Mouse (Mus musculus) neural tube, embryonic 13.5 days (tissue): ENCODE measurements around the gene Arl10. TPM values are rescaled to one million over a fixed set of nuclear protein-coding genes. Genes with fewer than 3 reads are reported as not detected.

Source experiments
- ATAC-seq: fragments of 200-750 bp; cut with Nextera tagmentation; 2 replicates; pipeline ENCODE4 v1.8.0; 2017; ENCODE audit warnings: low read depth, mild to moderate bottlenecking, moderate TSS enrichment, moderate library complexity
- H3K27ac ChIP-seq: fragments of 300-500 bp; sonication (generic); replicated peaks from 2 replicates; pipeline ENCODE4 v1.5.1; 2015; ENCODE audit warnings: moderate library complexity, mild to moderate bottlenecking, inconsistent platforms
- H3K27me3 ChIP-seq: fragments of 300-500 bp; sonication (generic); 2 replicates; pipeline ENCODE4 v1.6.1; 2015; ENCODE audit warnings: mild to moderate bottlenecking, inconsistent platforms
- H3K36me3 ChIP-seq: fragments of 300-500 bp; sonication (generic); 2 replicates; pipeline ENCODE4 v1.6.1; 2015; ENCODE audit warnings: mild to moderate bottlenecking, inconsistent platforms
- H3K4me1 ChIP-seq: fragments of 300-500 bp; sonication (generic); replicated peaks from 2 replicates; pipeline ENCODE4 v1.6.1; 2015; ENCODE audit warnings: inconsistent platforms
- H3K4me2 ChIP-seq: fragments of 300-500 bp; sonication (generic); 2 replicates; pipeline ENCODE4 v1.6.1; 2015; ENCODE audit warnings: inconsistent platforms, mild to moderate bottlenecking, moderate library complexity
- H3K4me3 ChIP-seq: fragments of 300-500 bp; sonication (generic); 2 replicates; pipeline ENCODE4 v1.5.1; 2015; ENCODE audit warnings: mild to moderate bottlenecking, inconsistent platforms
- H3K9ac ChIP-seq: fragments of 300-500 bp; sonication (generic); 2 replicates; pipeline ENCODE4 v1.6.1; 2015; ENCODE audit warnings: moderate library complexity, mild to moderate bottlenecking, inconsistent platforms
- H3K9me3 ChIP-seq: fragments of 300-500 bp; sonication (generic); 2 replicates; pipeline ENCODE4 v1.6.1; 2016; ENCODE audit warnings: inconsistent platforms
- WGBS: fragments of 180-500 bp; shearing (Covaris S2); methylation state at CpG from one replicate; pipeline ENCODE4 v1.1.7; 2015; 5-methylcytosine and 5-hydroxymethylcytosine counted together
- microRNA-seq: library from miRNA; unstranded; fragments of <30 nt; microRNA quantifications from one replicate; pipeline ENCODE4, GENCODE M21; 2016
- polyA plus RNA-seq: library from polyadenylated mRNA; unstranded; fragments of >200 nt; fragmentation: Nextera tagmentation; extraction: Ambion mirVana; gene quantifications from 2 replicates; pipeline ENCODE4 v1.2.1, GENCODE M21; 2015

Gene Arl10
- polyA plus RNA-seq, 1 experiment from 2014 or later = 65.8 TPM

DNA sequence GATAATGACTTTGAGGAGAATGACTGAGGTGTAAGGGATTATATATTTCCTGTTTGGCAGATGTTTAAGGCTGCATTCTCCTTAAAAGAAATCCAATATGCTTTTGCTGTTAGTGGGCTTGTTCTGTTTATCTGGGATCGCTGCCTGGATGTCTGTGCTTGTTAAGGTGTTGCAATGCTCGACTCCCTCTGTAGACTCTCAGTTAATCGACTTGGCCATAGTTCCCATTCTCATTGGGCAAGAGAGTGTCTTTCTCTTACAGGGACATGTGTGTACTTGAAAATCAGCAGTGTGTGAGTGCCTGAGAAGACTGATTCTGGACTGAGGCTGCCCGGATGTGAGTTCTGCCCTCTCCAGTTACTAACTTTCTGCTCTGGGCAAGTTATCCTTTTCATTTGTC, 54.3 kb downstream of the Arl10 start:
- 90% methylated on average over 4 of the region's 4 CpGs for WGBS
- peaks cover 14% of the 10 kb centered on the region for H3K4me1 ChIP-seq
- ATAC-seq = no peak

More for the DNA sequence above, 54.3 kb downstream of the Arl10 start:
- Histone ChIP-seq H3K4me2 (no peak overlapping the region), H3K27ac (no peak overlapping the region), H3K9me3 (no peaks in the 10 kb centered on the region), H3K27me3 (no peaks in the 10 kb centered on the region), H3K4me3 (no peak overlapping the region), H3K36me3 (peaks cover 17% of the 10 kb centered on the region), H3K9ac (no peak overlapping the region)

Small RNA genes lying within 50 kb of the gene (microRNA-seq; reads per million reads assigned to microRNA genes)
- not detected for gene Gm24195

Other genes starting within 250 kb of the Arl10 start
- gene Cplx2, start 203.7 kb upstream of the Arl10 start, polyA plus RNA-seq = 13.8 and 14.7 TPM in 2 replicates
- gene Thoc3, start 106.2 kb upstream of the Arl10 start, polyA plus RNA-seq = 89.6 and 94.1 TPM in 2 replicates
- gene Simc1, start 71.2 kb upstream of the Arl10 start, polyA plus RNA-seq = 17.7 and 20.3 TPM in 2 replicates
- gene 4833439L19Rik, start 9.6 kb upstream of the Arl10 start, polyA plus RNA-seq = 246 and 252 TPM in 2 replicates
- gene Nop16, start 15.1 kb downstream of the Arl10 start, polyA plus RNA-seq = 56.0 and 67.5 TPM in 2 replicates
- gene Higd2a, start 15.2 kb downstream of the Arl10 start, polyA plus RNA-seq = 216 and 245 TPM in 2 replicates
- gene Cltb, start 36.3 kb downstream of the Arl10 start, polyA plus RNA-seq = 137 and 142 TPM in 2 replicates
- 64.5 and 67.7 TPM in 2 replicates for gene Faf2, start 46.8 kb downstream of the Arl10 start, polyA plus RNA-seq
- 84.2 and 92.9 TPM in 2 replicates for gene Rnf44, start 118.9 kb downstream of the Arl10 start, polyA plus RNA-seq
- 0.06 and 0.07 TPM in 2 replicates for gene Cdhr2, start 126.4 kb downstream of the Arl10 start, polyA plus RNA-seq
- 12.2 and 17.5 TPM in 2 replicates for gene Gprin1, start 174.9 kb downstream of the Arl10 start, polyA plus RNA-seq
- 21.1 and 21.6 TPM in 2 replicates for gene Sncb, start 191.6 kb downstream of the Arl10 start, polyA plus RNA-seq
- gene Eif4e1b, start 209.0 kb downstream of the Arl10 start, polyA plus RNA-seq = not detected in 2 replicates
- gene Tspan17, start 214.4 kb downstream of the Arl10 start, polyA plus RNA-seq = 69.2 and 80.8 TPM in 2 replicates